In the genomic region with DNA sequence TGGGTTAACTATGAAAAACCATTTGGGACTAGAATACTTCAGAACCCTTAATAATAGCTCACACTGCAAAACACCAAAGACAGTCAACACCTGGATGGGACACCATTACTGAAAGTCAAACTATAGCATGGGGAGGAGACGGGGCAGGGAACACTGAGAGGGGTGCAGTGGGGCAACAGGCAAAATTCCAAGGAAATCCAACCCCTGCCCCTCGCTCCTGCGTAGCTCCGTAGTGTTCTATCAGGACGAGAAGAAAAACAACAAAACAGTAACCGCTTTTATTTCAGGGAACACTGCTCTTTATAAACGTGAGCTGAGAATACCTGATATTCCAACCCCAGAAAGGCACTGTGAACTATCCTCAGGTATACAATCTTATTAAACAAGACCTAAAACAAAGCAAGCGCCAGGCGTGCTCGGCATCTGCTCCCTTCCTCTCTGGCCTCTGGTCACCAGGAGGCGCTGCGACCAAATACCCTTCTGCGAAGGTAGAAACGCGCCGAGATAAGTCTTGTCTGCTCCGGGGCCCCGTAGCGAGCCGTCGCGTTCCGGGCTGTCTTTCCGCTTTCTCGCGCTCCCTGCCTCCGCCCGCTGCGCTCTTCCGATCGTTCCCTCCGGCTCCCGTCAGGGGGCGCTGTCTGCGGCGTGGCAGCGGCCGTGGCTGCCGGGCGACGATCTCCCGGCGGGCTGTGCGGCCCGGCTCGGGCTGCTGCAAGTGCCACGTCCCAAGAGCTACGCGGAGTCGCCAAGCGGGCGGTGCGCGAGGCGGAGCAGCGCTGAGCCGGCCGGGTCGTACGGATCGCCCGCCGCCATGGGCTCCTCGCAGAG, we compare ENCODE assay signal across 8 mouse cellular contexts. TPM values are rescaled to one million over a fixed set of nuclear protein-coding genes. Genes with fewer than 3 reads are reported as not detected.
DNase-seq lines count a peak whose midpoint lies in the region; ATAC-seq and TF ChIP-seq lines count a peak whose summit lies in the region.

Gene Gorasp2, plus strand, starts transcription at position 690 of the 828 bp plus-strand sequence.

- peaks cover 11% of the 10 kb centered on the region for H3K27me3 ChIP-seq in megakaryocyte, embryonic 14.5 days (replicated peaks)

- peak within 1 kb of the TSS; percentile 72 for H3K4me3 ChIP-seq in cortical plate, adult 2 months (ENCODE audit: insufficient read depth, low read length)
- H3K4me3 ChIP-seq in megakaryocyte, embryonic 14.5 days (replicated peaks) = peak within 1 kb of the TSS; percentile 99

- peaks cover 16% of the 10 kb centered on the region for H3K36me3 ChIP-seq in megakaryocyte, embryonic 14.5 days (replicated peaks; ENCODE audit: low read length)

- peaks cover 2% of the 10 kb centered on the region for H3K4me1 ChIP-seq in cortical plate, adult 2 months (ENCODE audit: control insufficient read depth, insufficient read depth, low read length)
- H3K4me1 ChIP-seq in megakaryocyte, embryonic 14.5 days = peaks cover 50% of the 10 kb centered on the region

- peak within 1 kb of the TSS; percentile 78 for H3K27ac ChIP-seq in cortical plate, adult 2 months (ENCODE audit: insufficient read depth, low read length)

- peak; percentile 91 for ATAC-seq in activated CD4-positive, CD25-positive, alpha-beta regulatory T cell, adult 4 months

- TF ChIP-seq POLR2A in cortical plate, adult 2 months (IDR thresholded peaks at IDR 0.05; ENCODE audit: extremely low read depth, insufficient read depth, low read length) = peak; percentile 68

- H3K9me3 ChIP-seq in megakaryocyte, embryonic 14.5 days = no peaks in the 10 kb centered on the region

- no peak; the same call in none of the 2 replicates for TF ChIP-seq CTCF in cortical plate, adult 2 months (IDR thresholded peaks at IDR 0.05; ENCODE audit: extremely low read depth, insufficient read depth, low read length)

- DNase-seq in gastrocnemius, adult 8-10 months (ENCODE audit: low spot score in 2 of 2) = peak; percentile 91 to 93
- DNase-seq in hindlimb bud, embryonic 11.5 days (ENCODE audit: extremely low spot score, low read depth, low spot score) = peak; percentile 85
- DNase-seq in left cerebral cortex, adult 8-10 months (ENCODE audit: low spot score in 2 of 2) = peak; percentile 92 to 94
- peak; percentile 96 to 97 for DNase-seq in right cerebral cortex, postnatal 10 days (ENCODE audit: low spot score in 2 of 2)
- peak; percentile 96 for DNase-seq in urinary bladder, postnatal 25 days (ENCODE audit: low spot score)

RNA-seq across cellular contexts. Expression of gene Gorasp2, which starts in this region (rescaled TPM):
- 10 to 100 TPM; 44.7 to 48.2 TPM for polyA plus RNA-seq in activated CD4-positive, CD25-positive, alpha-beta regulatory T cell, adult 4 months (2017; shearing (Covaris generic))
- polyA plus RNA-seq in cortical plate, adult 2 months (2012; rRNA removed) = 78.3 and 80.0 TPM in 2 replicates
- 10 to 100 TPM; 79.1 to 86.6 (median 82.1) TPM for total RNA-seq in gastrocnemius, adult 8-10 months (2022)
- total RNA-seq in left cerebral cortex, adult 8-10 months (2022) = 10 to 100 TPM; 92.2 to 97.7 (median 96.2) TPM
- 84.7 and 135 TPM in 2 replicates for polyA plus RNA-seq in megakaryocyte, embryonic 14.5 days (2012; ENCODE audit: insufficient read depth, low replicate concordance)

Comparison
In these comparisons a context has a peak if more than half of its experiments do, and no peak if none do; other contexts are left out.
1. Peak in every context shown above with its lines: DNase-seq, ATAC-seq, H3K4me3 ChIP-seq and H3K27ac ChIP-seq.